Mouse (Mus musculus) embryonic stem cell, embryonic (primary cell): ENCODE measurements around the gene Hectd1.

Experiments
- CTCF ChIA-PET, 4 experiments: fragments of 300-600 bp in 2 of 4; fragments of 350-600 bp in 2 of 4; sonication (Branson Sonifier 250); formaldehyde crosslinking; loops; one replicate each; lab custom pipeline; 2022; ENCODE audit warnings: inconsistent platforms in 2 of 4; lab: Charles Lee
- POLR2A ChIA-PET, 4 experiments: fragments of 300-600 bp in 2 of 4; fragments of 350-600 bp in 2 of 4; sonication (Branson Sonifier 250); formaldehyde crosslinking; loops; one replicate each; lab custom pipeline; 2022; ENCODE audit warnings: antibody characterized with exemption in 4 of 4, inconsistent platforms in 1 of 4; lab: Charles Lee

Gene Hectd1

DNA sequence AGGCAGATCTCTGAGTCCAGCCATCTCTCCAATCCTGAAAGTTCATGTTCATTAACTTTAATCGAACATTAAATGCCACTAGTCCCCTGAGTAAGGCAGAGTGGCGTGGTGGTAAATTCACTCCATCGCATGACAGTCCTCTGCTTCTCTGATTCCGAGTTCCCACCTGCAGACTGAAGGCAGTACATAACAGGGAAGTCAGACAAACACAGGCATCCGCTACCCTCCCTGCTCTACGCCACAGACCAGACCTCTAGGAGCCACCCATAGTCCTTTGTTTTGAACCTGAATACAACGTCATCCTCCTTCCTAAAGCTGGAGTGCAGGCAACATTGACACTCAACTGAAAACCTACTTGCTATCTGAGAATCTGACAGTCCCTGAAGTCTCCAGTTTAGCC, 124.8 kb downstream of the Hectd1 start:
- POLR2A ChIA-PET = interaction anchor here (0.7 to 5.0 kb wide), 13 partner anchors 10 to 154 kb away, joined by 3 to 51 read pairs (median 4); partner anchors contain the start of genes Ap4s1 (in 3 of the 4) and Strn3 (in 3 of the 4)
- CTCF ChIA-PET = interaction anchor here in 1 of 4 experiments (0.8 kb wide), 1 partner anchor 13 kb away, joined by 3 read pairs; the partner anchor contains the start of gene Strn3

- ChIA-PET CTCF (interaction anchor here (0.6 to 1.0 kb wide), 4 partner anchors 12 to 38 kb away, joined by 3 to 7 read pairs (median 3); partner anchors contain the start of gene Strn3 (in 1 of the 4)), POLR2A (interaction anchor here (0.6 to 5.0 kb wide), 20 partner anchors 9 to 160 kb away, joined by 3 to 51 read pairs (median 4); partner anchors contain the start of genes Ap4s1 (in 4 of the 4) and Strn3 (in 4 of the 4))
These were observed 125.5 kb downstream of the Hectd1 start for GRCm38 (mm10) chr12:51703859-51704258.

DNA sequence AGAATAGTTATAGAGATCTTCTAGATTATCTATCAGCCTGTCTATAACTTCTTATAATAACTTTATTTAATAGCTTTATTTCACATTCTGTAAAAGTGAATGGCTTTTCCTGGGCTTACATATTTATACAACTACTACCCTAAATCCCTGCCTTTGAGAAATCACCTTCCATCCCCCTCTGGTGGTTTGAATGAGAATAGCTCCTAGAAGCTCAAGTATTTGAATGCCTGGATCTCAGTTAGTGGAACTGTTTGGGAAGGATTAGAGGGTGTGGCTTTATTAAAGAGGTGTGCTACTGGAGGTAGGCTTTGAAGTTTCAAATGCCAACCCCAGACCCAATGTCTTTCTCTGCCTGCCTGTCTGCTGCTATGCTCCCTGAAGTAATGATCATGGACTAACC, 127.6 kb downstream of the Hectd1 start:
- CTCF ChIA-PET = no interaction called here

DNA sequence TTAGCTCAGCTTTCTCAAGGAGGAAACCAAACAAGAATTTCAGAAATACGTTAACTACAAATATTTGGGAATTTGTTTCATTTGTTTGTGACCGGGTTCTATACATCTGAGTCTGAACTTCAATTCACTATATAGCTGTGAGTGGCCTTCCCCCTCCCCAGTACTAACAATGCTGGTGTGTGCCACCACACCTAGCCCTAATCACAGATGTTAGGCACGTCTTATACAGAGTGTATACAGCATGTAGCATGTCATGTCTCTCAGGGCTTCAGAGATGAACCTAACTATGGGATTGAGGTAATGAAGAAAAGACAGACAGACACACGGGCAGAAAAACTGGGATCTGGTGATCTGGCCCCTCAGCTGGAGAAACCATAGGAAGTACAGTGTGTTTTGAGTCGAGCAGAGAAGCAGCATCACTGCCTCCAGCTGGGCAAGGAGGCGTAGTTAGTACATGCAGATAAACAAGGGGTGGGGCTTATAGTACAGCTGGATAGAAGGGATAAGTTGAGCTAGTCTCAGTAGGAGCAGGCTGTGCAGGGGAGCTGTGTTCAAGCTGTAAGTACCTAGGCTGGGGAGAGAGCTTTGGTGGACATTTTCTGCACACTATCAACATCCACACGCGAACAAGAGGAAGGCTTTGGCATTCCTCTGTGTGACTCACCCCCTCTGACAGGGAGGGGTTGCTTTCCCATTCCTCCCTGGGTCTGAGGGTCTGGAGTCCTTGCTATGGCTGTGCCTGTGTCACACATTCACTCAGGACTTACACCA, 129.5 kb downstream of the Hectd1 start:
- ChIA-PET POLR2A (interaction anchor here in 3 of 4 experiments (0.5 to 1.9 kb wide), 15 partner anchors 8 to 747 kb away, joined by 3 to 12 read pairs (median 4); partner anchors contain the start of genes Strn3 (in 2 of the 3) and Ap4s1 (in 1 of the 3)), CTCF (interaction anchor here in 2 of 4 experiments (0.9 to 1.7 kb wide), 2 partner anchors 9 to 41 kb away, joined by 4 read pairs; no protein-coding TSS in a partner anchor)

More for the DNA sequence above, 127.6 kb downstream of the Hectd1 start:
- POLR2A ChIA-PET = interaction anchor here (0.6 to 1.3 kb wide), 7 partner anchors 9 to 33 kb away, joined by 3 to 10 read pairs (median 3); partner anchors contain the start of genes Strn3 (in 3 of the 4) and Ap4s1 (in 1 of the 4)

DNA sequence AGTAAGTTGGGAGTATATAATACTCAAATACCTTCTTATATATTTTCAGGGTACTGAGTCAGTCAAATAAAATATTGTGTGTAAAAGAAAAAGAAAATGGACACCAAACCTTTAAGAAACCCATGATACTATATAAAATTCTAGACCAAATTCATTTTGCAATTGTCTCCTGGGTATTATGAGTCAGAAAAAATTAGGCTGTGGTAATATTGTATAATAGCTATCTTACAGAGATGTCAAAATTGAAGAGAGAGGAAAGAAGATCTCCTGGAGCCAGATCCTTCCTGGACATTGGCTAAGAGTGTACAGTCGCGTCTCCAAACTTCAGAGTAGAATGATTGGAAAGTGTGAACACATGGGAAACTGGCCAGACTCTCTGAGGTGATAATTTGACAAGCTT, 133.2 kb downstream of the Hectd1 start:
- ChIA-PET CTCF (no interaction called here), POLR2A (interaction anchor here in 2 of 4 experiments (0.7 to 6.8 kb wide), 7 partner anchors 9 to 133 kb away, joined by 3 to 51 read pairs (median 4); no protein-coding TSS in a partner anchor)

- ChIA-PET POLR2A (interaction anchor here in 2 of 4 experiments (0.6 to 6.8 kb wide), 10 partner anchors 9 to 134 kb away, joined by 3 to 51 read pairs (median 4); no protein-coding TSS in a partner anchor), CTCF (no interaction called here)
These were observed 134.4 kb downstream of the Hectd1 start for GRCm38 (mm10) chr12:51694966-51695365.

- CTCF ChIA-PET = interaction anchor here in 1 of 4 experiments (0.6 kb wide), 1 partner anchor 306 kb away, joined by 5 read pairs; no protein-coding TSS in a partner anchor
- POLR2A ChIA-PET = interaction anchor here in 2 of 4 experiments (1.0 to 6.8 kb wide), 8 partner anchors 10 to 135 kb away, joined by 3 to 51 read pairs (median 4); no protein-coding TSS in a partner anchor
These were observed 135.2 kb downstream of the Hectd1 start for GRCm38 (mm10) chr12:51694096-51694495.
